Mouse (Mus musculus) myocyte (in vitro differentiated cells): ENCODE measurements around the gene Ms4a10.

ENCODE experiments used
- E2F4 ChIP-seq: IDR thresholded peaks from one replicate; pipeline ENCODE4 v1.6.1; 2011; ENCODE audit warnings: mild to moderate bottlenecking, control low read depth, moderate library complexity; ENCODE audit not compliant: insufficient read depth
- MAX ChIP-seq: IDR thresholded peaks from one replicate; pipeline ENCODE4 v1.6.1; 2011; ENCODE audit warnings: low read depth, mild to moderate bottlenecking, control low read depth
- MYOD1 ChIP-seq, 3 experiments: IDR thresholded peaks; one replicate each; pipeline ENCODE4 v1.6.1; 2011; ENCODE audit warnings: control low read depth in 2 of 3, low read depth in 2 of 3, mild to moderate bottlenecking in 2 of 3, moderate library complexity in 1 of 3; ENCODE audit not compliant: insufficient read length in 2 of 3, control insufficient read depth in 1 of 3
- POLR2A ChIP-seq: IDR thresholded peaks from one replicate; pipeline ENCODE4 v1.6.1; 2011; ENCODE audit warnings: low read depth, mild to moderate bottlenecking, control low read depth, moderate library complexity; ENCODE audit not compliant: insufficient read length
- POLR2AphosphoS2 ChIP-seq: IDR thresholded peaks from one replicate; pipeline ENCODE4 v1.6.1; 2011; ENCODE audit warnings: low read depth, control low read depth; ENCODE audit not compliant: insufficient read length
- REST ChIP-seq: IDR thresholded peaks from one replicate; pipeline ENCODE4 v1.6.1; 2011; ENCODE audit warnings: mild to moderate bottlenecking, control low read depth, moderate library complexity; ENCODE audit not compliant: insufficient read depth, insufficient read length
- SRF ChIP-seq: IDR thresholded peaks from one replicate; pipeline ENCODE4 v1.6.1; 2011; ENCODE audit warnings: low read depth; ENCODE audit not compliant: control insufficient read depth, insufficient read length
- TCF12 ChIP-seq: IDR thresholded peaks from one replicate; pipeline ENCODE4 v1.6.1; 2011; ENCODE audit warnings: mild to moderate bottlenecking, control low read depth; ENCODE audit not compliant: poor library complexity, insufficient read depth, severe bottlenecking
- USF1 ChIP-seq: IDR thresholded peaks from one replicate; pipeline ENCODE4 v1.6.1; 2011; ENCODE audit warnings: low read depth, mild to moderate bottlenecking, control low read depth, moderate library complexity

- TF ChIP-seq USF1 (no peak), POLR2A (no peak), E2F4 (no peak), POLR2AphosphoS2 (no peak), REST (no peak), MYOD1 (IDR thresholded peaks at IDR 0.05; ENCODE audit: control insufficient read depth in 1 of 3, insufficient read length in 2 of 3, low read depth in 2 of 3) (peak; percentile 54 to 77 (median 56)), SRF (no peak), MAX (no peak), TCF12 (no peak)
Observed at GRCm38 (mm10) chr19:10952021-10952939, 22.2 kb downstream of the Ms4a10 start.
